Mouse (Mus musculus): ENCODE data around the gene Atp1a4. TPM values are rescaled to one million over a fixed set of nuclear protein-coding genes. Genes with fewer than 3 reads are reported as not detected.

Gene Atp1a4
- polyA plus RNA-seq, 1 experiment: not detected

DNA sequence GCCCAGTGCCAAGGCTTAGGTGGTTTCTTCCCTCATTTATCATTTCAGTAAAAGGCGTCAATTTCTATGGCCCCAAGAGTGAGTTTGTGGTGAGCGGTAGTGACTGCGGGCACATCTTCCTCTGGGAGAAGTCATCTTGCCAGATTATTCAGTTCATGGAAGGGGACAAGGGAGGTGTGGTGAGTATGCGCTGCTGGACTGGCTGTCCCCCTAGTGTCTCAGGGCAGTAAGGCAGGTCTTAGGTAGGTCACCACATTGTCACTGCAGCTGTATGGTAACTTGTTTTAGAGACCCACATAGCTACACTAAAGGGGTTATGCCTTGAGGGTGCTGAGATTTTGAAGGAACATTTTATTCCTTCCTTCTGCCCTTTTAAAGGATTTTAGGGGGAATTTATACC lies 69.3 kb downstream of the Atp1a4 start:
- Histone ChIP-seq H3K36me3 (ENCODE audit: control insufficient read depth, insufficient read depth) (peaks cover 78% of the 10 kb centered on the region), H3K79me3 (ENCODE audit: low read depth) (no peaks in the 10 kb centered on the region), H3ac (ENCODE audit: control insufficient read depth, insufficient read length, low read depth) (no peak overlapping the region), H3K79me2 (ENCODE audit: control insufficient read depth, insufficient read depth) (no peaks in the 10 kb centered on the region), H3K27me3 (ENCODE audit: control insufficient read depth, insufficient read depth, insufficient read length) (no peaks in the 10 kb centered on the region), H3K4me3 (ENCODE audit: insufficient read depth, poor library complexity, severe bottlenecking) (no peak overlapping the region)
- no peak for TF ChIP-seq MYOD1 (IDR thresholded peaks at IDR 0.05; ENCODE audit: control insufficient read depth, insufficient read length, low read depth)
- TF ChIP-seq CTCF (IDR thresholded peaks at IDR 0.05; ENCODE audit: control insufficient read depth, insufficient read depth, insufficient read length): peak; percentile 13
- TF ChIP-seq FOSL1 (IDR thresholded peaks at IDR 0.05; ENCODE audit: insufficient read depth, low read length, poor library complexity, severe bottlenecking): no peak
- no peak for TF ChIP-seq MYOG (IDR thresholded peaks at IDR 0.05; ENCODE audit: control insufficient read depth, extremely low read depth, insufficient read length)
- no peak for TF ChIP-seq MAX (IDR thresholded peaks at IDR 0.05)
- no peak for TF ChIP-seq CEBPB (IDR thresholded peaks at IDR 0.05; ENCODE audit: low read depth)

DNA sequence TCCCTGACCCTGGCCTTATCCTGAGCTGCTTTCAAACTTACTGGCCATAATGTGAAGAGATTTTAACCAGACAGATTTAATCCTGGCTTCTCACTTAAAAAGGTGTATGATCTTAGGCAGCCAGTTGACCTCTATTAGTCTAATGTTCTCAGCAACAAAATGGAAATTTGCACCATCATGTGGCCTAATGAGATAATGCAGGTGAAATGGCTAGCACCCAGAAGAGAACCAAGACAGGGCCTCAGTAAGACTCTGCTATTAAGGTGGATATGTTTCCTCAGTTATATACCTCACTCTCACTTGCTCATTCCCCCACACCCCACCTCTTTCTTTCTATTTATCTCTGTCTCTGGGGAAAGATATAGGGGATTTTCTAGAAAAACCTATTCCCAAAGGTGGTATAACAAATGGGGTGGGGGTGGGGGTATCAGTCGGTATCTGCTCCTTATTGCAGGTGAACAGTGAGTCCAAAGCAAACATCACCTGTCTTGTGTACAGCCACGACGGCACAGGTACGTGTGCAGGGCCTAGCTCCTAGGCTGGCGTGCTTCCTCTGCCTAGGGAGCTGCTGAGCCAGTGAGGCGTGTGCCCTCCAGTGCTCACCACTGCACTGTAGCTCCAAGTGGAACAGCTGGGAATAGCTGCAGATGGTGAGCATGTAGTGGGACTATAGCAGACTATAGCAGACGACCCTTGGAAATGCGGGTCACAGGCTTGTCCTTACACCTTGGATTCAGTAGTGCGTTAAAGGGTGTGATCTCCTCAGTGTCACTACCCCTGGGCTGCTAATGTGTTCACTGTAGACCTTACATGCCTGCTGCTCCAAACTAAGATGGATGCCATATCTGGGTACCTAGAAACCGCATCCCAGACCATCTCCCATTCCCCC lies 71.6 kb downstream of the Atp1a4 start:
- Histone ChIP-seq H3ac (ENCODE audit: control insufficient read depth, insufficient read length, low read depth) (no peak overlapping the region), H3K36me3 (ENCODE audit: control insufficient read depth, insufficient read depth) (peaks cover 67% of the 10 kb centered on the region), H3K4me3 (ENCODE audit: insufficient read depth, poor library complexity, severe bottlenecking) (no peak overlapping the region), H3K27me3 (ENCODE audit: control insufficient read depth, insufficient read depth, insufficient read length) (no peaks in the 10 kb centered on the region), H3K79me3 (ENCODE audit: low read depth) (no peaks in the 10 kb centered on the region), H3K79me2 (ENCODE audit: control insufficient read depth, insufficient read depth) (no peaks in the 10 kb centered on the region)
- TF ChIP-seq CTCF (IDR thresholded peaks at IDR 0.05; ENCODE audit: control insufficient read depth, insufficient read depth, insufficient read length) (no peak), USF1 (IDR thresholded peaks at IDR 0.05; ENCODE audit: low read depth) (no peak), MAX (IDR thresholded peaks at IDR 0.05) (no peak), CEBPB (IDR thresholded peaks at IDR 0.05; ENCODE audit: low read depth) (no peak), MYOD1 (IDR thresholded peaks at IDR 0.05; ENCODE audit: control insufficient read depth, insufficient read length, low read depth) (no peak), MYOG (IDR thresholded peaks at IDR 0.05; ENCODE audit: control insufficient read depth, extremely low read depth, insufficient read length) (no peak), FOSL1 (IDR thresholded peaks at IDR 0.05; ENCODE audit: insufficient read depth, low read length, poor library complexity, severe bottlenecking) (no peak)

DNA sequence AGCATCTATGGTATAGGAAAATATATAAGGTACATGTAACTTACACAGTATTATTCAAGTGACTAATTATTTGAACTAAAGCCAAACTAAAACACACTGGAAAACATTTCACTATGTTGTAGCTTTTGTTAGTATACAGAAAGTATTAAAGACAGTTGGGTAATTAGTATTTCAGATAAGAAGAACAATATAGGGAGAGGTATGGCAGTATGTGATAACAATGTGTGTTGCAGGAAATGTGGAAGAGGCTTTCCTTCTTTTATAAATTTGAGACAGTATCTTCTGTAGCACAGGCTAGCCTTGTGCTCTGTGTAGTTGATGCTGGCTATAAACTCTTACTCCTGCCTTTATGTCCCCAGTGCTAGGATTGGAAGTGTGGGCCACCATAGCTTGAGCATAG lies 74.3 kb downstream of the Atp1a4 start:
- Histone ChIP-seq H3K79me2 (ENCODE audit: control insufficient read depth, insufficient read depth) (no peaks in the 10 kb centered on the region), H3K79me3 (ENCODE audit: low read depth) (no peaks in the 10 kb centered on the region), H3ac (ENCODE audit: control insufficient read depth, insufficient read length, low read depth) (no peak overlapping the region), H3K4me3 (ENCODE audit: insufficient read depth, poor library complexity, severe bottlenecking) (no peak overlapping the region), H3K27me3 (ENCODE audit: control insufficient read depth, insufficient read depth, insufficient read length) (no peaks in the 10 kb centered on the region), H3K36me3 (ENCODE audit: control insufficient read depth, insufficient read depth) (peaks cover 70% of the 10 kb centered on the region)
- TF ChIP-seq MYOD1 (IDR thresholded peaks at IDR 0.05; ENCODE audit: control insufficient read depth, insufficient read length, low read depth) (no peak), MYOG (IDR thresholded peaks at IDR 0.05; ENCODE audit: control insufficient read depth, extremely low read depth, insufficient read length) (no peak), FOSL1 (IDR thresholded peaks at IDR 0.05; ENCODE audit: insufficient read depth, low read length, poor library complexity, severe bottlenecking) (no peak), USF1 (IDR thresholded peaks at IDR 0.05; ENCODE audit: low read depth) (no peak), CTCF (IDR thresholded peaks at IDR 0.05; ENCODE audit: control insufficient read depth, insufficient read depth, insufficient read length) (no peak), MAX (IDR thresholded peaks at IDR 0.05) (no peak), CEBPB (IDR thresholded peaks at IDR 0.05; ENCODE audit: low read depth) (no peak)

DNA sequence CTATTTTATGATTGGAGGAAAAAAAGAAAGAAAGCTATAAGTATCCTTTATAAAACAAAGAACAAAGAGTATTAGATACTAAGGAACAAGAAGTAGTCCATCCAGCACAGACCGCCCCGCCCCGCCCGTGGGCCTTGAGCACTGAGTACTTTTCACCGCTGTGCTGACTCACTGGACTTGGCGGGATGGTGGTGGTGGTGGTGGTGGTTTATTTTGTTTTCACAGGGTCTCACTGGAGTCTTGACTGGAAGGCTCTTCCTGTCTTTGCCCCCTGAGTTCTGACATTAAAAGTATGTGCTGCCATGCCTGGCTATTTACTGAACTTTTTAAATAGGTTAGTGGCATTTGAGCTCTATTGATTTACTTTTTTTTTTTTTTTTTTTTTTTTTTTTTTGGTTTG lies 75.2 kb downstream of the Atp1a4 start:
- TF ChIP-seq MYOG (IDR thresholded peaks at IDR 0.05; ENCODE audit: control insufficient read depth, extremely low read depth, insufficient read length) (no peak), MAX (IDR thresholded peaks at IDR 0.05) (no peak), CTCF (IDR thresholded peaks at IDR 0.05; ENCODE audit: control insufficient read depth, insufficient read depth, insufficient read length) (no peak), FOSL1 (IDR thresholded peaks at IDR 0.05; ENCODE audit: insufficient read depth, low read length, poor library complexity, severe bottlenecking) (no peak), CEBPB (IDR thresholded peaks at IDR 0.05; ENCODE audit: low read depth) (no peak), USF1 (IDR thresholded peaks at IDR 0.05; ENCODE audit: low read depth) (no peak)
- Histone ChIP-seq H3K27me3 (ENCODE audit: control insufficient read depth, insufficient read depth, insufficient read length) (no peaks in the 10 kb centered on the region), H3K4me3 (ENCODE audit: insufficient read depth, poor library complexity, severe bottlenecking) (no peak overlapping the region), H3K79me3 (ENCODE audit: low read depth) (no peaks in the 10 kb centered on the region), H3K36me3 (ENCODE audit: control insufficient read depth, insufficient read depth) (peaks cover 65% of the 10 kb centered on the region), H3K79me2 (ENCODE audit: control insufficient read depth, insufficient read depth) (no peaks in the 10 kb centered on the region), H3ac (ENCODE audit: control insufficient read depth, insufficient read length, low read depth) (no peak overlapping the region)

DNA sequence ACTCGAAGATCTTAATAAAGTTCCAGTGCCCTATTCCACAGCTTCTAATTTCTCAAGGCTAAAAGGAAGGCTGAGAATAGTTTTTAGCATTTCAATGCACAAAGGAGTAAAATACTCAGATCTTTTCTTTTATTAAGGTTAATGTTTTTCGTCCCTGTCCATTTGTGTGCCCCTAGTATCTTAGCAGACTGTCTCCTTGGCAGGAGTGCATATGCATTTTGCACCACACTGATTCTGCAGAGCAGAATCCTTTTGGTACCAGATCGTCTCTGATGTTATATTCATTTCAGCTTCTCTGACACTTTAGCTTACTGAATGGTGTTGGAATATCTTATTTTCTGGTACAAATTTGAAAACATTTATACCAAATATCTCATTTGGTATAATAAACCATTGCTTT lies 76.4 kb downstream of the Atp1a4 start:
- Histone ChIP-seq H3K79me2 (ENCODE audit: control insufficient read depth, insufficient read depth) (no peaks in the 10 kb centered on the region), H3ac (ENCODE audit: control insufficient read depth, insufficient read length, low read depth) (no peak overlapping the region), H3K4me3 (ENCODE audit: insufficient read depth, poor library complexity, severe bottlenecking) (no peak overlapping the region), H3K36me3 (ENCODE audit: control insufficient read depth, insufficient read depth) (peaks cover 59% of the 10 kb centered on the region), H3K79me3 (ENCODE audit: low read depth) (no peaks in the 10 kb centered on the region), H3K27me3 (ENCODE audit: control insufficient read depth, insufficient read depth, insufficient read length) (no peaks in the 10 kb centered on the region)
- TF ChIP-seq FOSL1 (IDR thresholded peaks at IDR 0.05; ENCODE audit: insufficient read depth, low read length, poor library complexity, severe bottlenecking) (no peak), CEBPB (IDR thresholded peaks at IDR 0.05; ENCODE audit: low read depth) (no peak), USF1 (IDR thresholded peaks at IDR 0.05; ENCODE audit: low read depth) (no peak)

DNA sequence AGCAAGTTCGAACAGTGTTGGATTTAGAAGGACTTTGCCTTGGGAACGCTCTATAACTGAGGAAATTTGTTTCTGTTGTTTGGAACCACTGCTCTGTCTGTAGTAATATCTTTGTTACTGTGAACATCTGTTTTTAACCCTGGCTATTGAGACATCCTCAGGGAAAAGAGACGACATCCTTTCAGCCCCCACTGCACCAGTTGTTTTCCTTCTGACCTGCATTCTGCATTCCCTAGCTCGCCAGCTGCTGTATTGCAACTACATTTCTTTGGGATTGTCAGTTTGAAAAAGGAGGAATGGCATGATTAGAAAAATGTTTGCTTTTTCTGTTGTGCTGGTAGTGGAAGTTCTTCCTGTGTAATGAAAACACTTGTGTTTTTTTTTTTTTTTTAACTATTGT lies 77.3 kb downstream of the Atp1a4 start:
- TF ChIP-seq MAX (IDR thresholded peaks at IDR 0.05): no peak
- no peak for TF ChIP-seq USF1 (IDR thresholded peaks at IDR 0.05; ENCODE audit: low read depth)
- TF ChIP-seq FOSL1 (IDR thresholded peaks at IDR 0.05; ENCODE audit: insufficient read depth, low read length, poor library complexity, severe bottlenecking): no peak
- no peak for TF ChIP-seq CEBPB (IDR thresholded peaks at IDR 0.05; ENCODE audit: low read depth)
- TF ChIP-seq CTCF (IDR thresholded peaks at IDR 0.05; ENCODE audit: control insufficient read depth, insufficient read depth, insufficient read length): no peak
- TF ChIP-seq MYOD1 (IDR thresholded peaks at IDR 0.05; ENCODE audit: control insufficient read depth, insufficient read length, low read depth): no peak
- no peak for TF ChIP-seq MYOG (IDR thresholded peaks at IDR 0.05; ENCODE audit: control insufficient read depth, extremely low read depth, insufficient read length)
- H3K27me3 ChIP-seq (ENCODE audit: control insufficient read depth, insufficient read depth, insufficient read length): no peaks in the 10 kb centered on the region
- H3K79me3 ChIP-seq (ENCODE audit: low read depth): no peaks in the 10 kb centered on the region
- peaks cover 51% of the 10 kb centered on the region for H3K36me3 ChIP-seq (ENCODE audit: control insufficient read depth, insufficient read depth)
- H3ac ChIP-seq (ENCODE audit: control insufficient read depth, insufficient read length, low read depth): no peak overlapping the region
- H3K79me2 ChIP-seq (ENCODE audit: control insufficient read depth, insufficient read depth): no peaks in the 10 kb centered on the region
- H3K4me3 ChIP-seq (ENCODE audit: insufficient read depth, poor library complexity, severe bottlenecking): no peak overlapping the region

Measured in C2C12 (cell line).